Mouse (Mus musculus) lung, embryonic 15.5 days (tissue): ENCODE measurements around the gene Btn1a1. TPM values are rescaled to one million over a fixed set of nuclear protein-coding genes. Genes with fewer than 3 reads are reported as not detected.

Experiments
- ATAC-seq: fragments of 200-750 bp; cut with Nextera tagmentation; 2 replicates; pipeline ENCODE4 v1.8.0; 2017; ENCODE audit warnings: moderate number of reproducible peaks, borderline replicate concordance; ENCODE audit not compliant: low FRiP score, low TSS enrichment; ENCODE audit errors: extremely low read depth
- H3K27ac ChIP-seq: fragments of 300-500 bp; sonication (generic); 2 replicates; pipeline ENCODE4 v1.5.1; 2015; ENCODE audit warnings: moderate library complexity, mild to moderate bottlenecking, inconsistent platforms
- H3K27me3 ChIP-seq: fragments of 300-500 bp; sonication (generic); 2 replicates; pipeline ENCODE4 v1.6.1; 2015; ENCODE audit warnings: inconsistent platforms
- H3K36me3 ChIP-seq: fragments of 300-500 bp; sonication (generic); 2 replicates; pipeline ENCODE4 v1.6.1; 2015; ENCODE audit warnings: inconsistent platforms
- H3K4me1 ChIP-seq: fragments of 300-500 bp; sonication (generic); 2 replicates; pipeline ENCODE4 v1.6.1; 2015; ENCODE audit warnings: inconsistent platforms
- H3K4me2 ChIP-seq: fragments of 300-500 bp; sonication (generic); 2 replicates; pipeline ENCODE4 v1.6.1; 2015; ENCODE audit warnings: inconsistent platforms, mild to moderate bottlenecking, moderate library complexity
- H3K4me3 ChIP-seq: fragments of 300-500 bp; sonication (generic); 2 replicates; pipeline ENCODE4 v1.5.1; 2015; ENCODE audit warnings: mild to moderate bottlenecking, inconsistent platforms
- H3K9ac ChIP-seq: fragments of 300-500 bp; sonication (generic); 2 replicates; pipeline ENCODE4 v1.6.1; 2015; ENCODE audit warnings: inconsistent platforms
- H3K9me3 ChIP-seq: fragments of 300-500 bp; sonication (generic); 2 replicates; pipeline ENCODE4 v1.6.1; 2016; ENCODE audit warnings: inconsistent platforms
- WGBS: fragments of 180-500 bp; shearing (Covaris S2); methylation state at CpG from one replicate; pipeline ENCODE4 v1.1.7; 2015; 5-methylcytosine and 5-hydroxymethylcytosine counted together
- polyA plus RNA-seq: library from polyadenylated mRNA; unstranded; fragments of >200 nt; fragmentation: Nextera tagmentation; extraction: Ambion mirVana; gene quantifications from 2 replicates; pipeline ENCODE4 v1.2.1, GENCODE M21; 2015

Gene Btn1a1
- polyA plus RNA-seq, 1 experiment from 2014 or later = 0.14 TPM

GRCm38 (mm10) chr13:23426922-23427321 lies 38.8 kb downstream of the Btn1a1 start:
- 22% methylated on average over 14 of the region's 14 CpGs for WGBS
- H3K4me3 ChIP-seq = no peak overlapping the region
- no peak for ATAC-seq
- H3K4me2 ChIP-seq = no peak overlapping the region; the same call in 1 of the 2 replicates
- H3K4me1 ChIP-seq = peaks cover 37% of the 10 kb centered on the region
- H3K27me3 ChIP-seq = no peaks in the 10 kb centered on the region
- H3K9ac ChIP-seq = no peak overlapping the region
- H3K27ac ChIP-seq = no peak overlapping the region
- H3K36me3 ChIP-seq = peaks cover 5% of the 10 kb centered on the region
- H3K9me3 ChIP-seq = no peaks in the 10 kb centered on the region

- peaks cover 11% of the 10 kb centered on the region for H3K36me3 ChIP-seq
- no peak overlapping the region for H3K27ac ChIP-seq
- H3K4me3 ChIP-seq = no peak overlapping the region
- no peak overlapping the region; the same call in 1 of the 2 replicates for H3K4me2 ChIP-seq
- no peak overlapping the region for H3K9ac ChIP-seq
- ATAC-seq = no peak
- H3K27me3 ChIP-seq = no peaks in the 10 kb centered on the region
- H3K4me1 ChIP-seq = peaks cover 37% of the 10 kb centered on the region
- no peaks in the 10 kb centered on the region for H3K9me3 ChIP-seq
- 21% methylated on average over 8 of the region's 8 CpGs for WGBS
These were observed 39.4 kb downstream of the Btn1a1 start for GRCm38 (mm10) chr13:23426335-23426734.

- WGBS = 3% methylated on average over 9 of the region's 9 CpGs
- ATAC-seq = no peak
These were observed 40.2 kb downstream of the Btn1a1 start for GRCm38 (mm10) chr13:23425505-23425904.

GRCm38 (mm10) chr13:23424494-23425325 lies 41.0 kb downstream of the Btn1a1 start:
- WGBS = 2% methylated on average over 25 of the region's 25 CpGs
- Histone ChIP-seq H3K9me3 (no peaks in the 10 kb centered on the region), H3K27me3 (no peaks in the 10 kb centered on the region), H3K4me3 (peak overlapping the region; percentile 98), H3K27ac (peak overlapping the region; percentile 59), H3K36me3 (peaks cover 27% of the 10 kb centered on the region), H3K9ac (peak overlapping the region; percentile 16; the same call in 1 of the 2 replicates), H3K4me2 (peak overlapping the region; percentile 80), H3K4me1 (peaks cover 36% of the 10 kb centered on the region)
- peak; percentile 84; the same call in 1 of the 2 replicates for ATAC-seq

More at GRCm38 (mm10) chr13:23425505-23425904, 40.2 kb downstream of the Btn1a1 start:
- H3K4me1 ChIP-seq = peaks cover 37% of the 10 kb centered on the region
- no peak overlapping the region for H3K9ac ChIP-seq
- peak overlapping the region; percentile 80; the same call in 1 of the 2 replicates for H3K4me2 ChIP-seq
- no peak overlapping the region for H3K27ac ChIP-seq
- no peaks in the 10 kb centered on the region for H3K27me3 ChIP-seq
- no peak overlapping the region for H3K4me3 ChIP-seq
- peaks cover 19% of the 10 kb centered on the region for H3K36me3 ChIP-seq
- H3K9me3 ChIP-seq = no peaks in the 10 kb centered on the region

GRCm38 (mm10) chr13:23424052-23424380 lies 41.7 kb downstream of the Btn1a1 start:
- Histone ChIP-seq H3K9me3 (no peaks in the 10 kb centered on the region), H3K9ac (peak overlapping the region; percentile 46), H3K36me3 (peaks cover 32% of the 10 kb centered on the region), H3K27ac (peak overlapping the region; percentile 88), H3K4me3 (peak overlapping the region; percentile 98), H3K27me3 (no peaks in the 10 kb centered on the region), H3K4me2 (peak overlapping the region; percentile 80), H3K4me1 (peaks cover 30% of the 10 kb centered on the region)
- ATAC-seq = no peak
- WGBS = under 1% methylated on average over 7 of the region's 7 CpGs

GRCm38 (mm10) chr13:23423286-23424051 lies 42.2 kb downstream of the Btn1a1 start, which contains the start of gene Abt1:
Abt1 (minus strand) TSS chr13:23423866.
- Histone ChIP-seq H3K27ac (peak within 1 kb of the TSS; percentile 88), H3K9me3 (no peaks in the 10 kb centered on the region), H3K4me3 (peak within 1 kb of the TSS; percentile 98), H3K9ac (peak within 1 kb of the TSS; percentile 83), H3K27me3 (no peaks in the 10 kb centered on the region), H3K4me2 (peak within 1 kb of the TSS; percentile 80), H3K36me3 (peaks cover 35% of the 10 kb centered on the region), H3K4me1 (peaks cover 30% of the 10 kb centered on the region)
- peak; percentile 89 for ATAC-seq
- under 1% methylated on average over 48 of the region's 48 CpGs for WGBS

GRCm38 (mm10) chr13:23422351-23422750 lies 43.4 kb downstream of the Btn1a1 start:
- H3K36me3 ChIP-seq = peaks cover 36% of the 10 kb centered on the region
- WGBS = 90% methylated on average over 16 of the region's 16 CpGs
- ATAC-seq = no peak
- peak overlapping the region; percentile 98; the same call in 1 of the 2 replicates for H3K4me3 ChIP-seq
- H3K27me3 ChIP-seq = no peaks in the 10 kb centered on the region
- no peak overlapping the region for H3K9ac ChIP-seq
- H3K4me1 ChIP-seq = peaks cover 26% of the 10 kb centered on the region
- H3K9me3 ChIP-seq = no peaks in the 10 kb centered on the region
- no peak overlapping the region for H3K27ac ChIP-seq
- H3K4me2 ChIP-seq = peak overlapping the region; percentile 80; the same call in 1 of the 2 replicates

- 2% methylated on average over 28 of the region's 28 CpGs for WGBS
- H3K4me1 ChIP-seq = peaks cover 16% of the 10 kb centered on the region
- 0 out of 2 replicates have a peak, but pooled peaks cover 13% of the 10 kb centered on the region for H3K27me3 ChIP-seq
- no peaks in the 10 kb centered on the region for H3K9me3 ChIP-seq
- 0 out of 2 replicates have a peak, but pooled peaks cover 2% of the 10 kb centered on the region for H3K36me3 ChIP-seq
- H3K27ac ChIP-seq = no peak overlapping the region
- H3K4me3 ChIP-seq = peak overlapping the region; percentile 37
- H3K4me2 ChIP-seq = peak overlapping the region; percentile 65
- ATAC-seq = no peak
- H3K9ac ChIP-seq = no peak overlapping the region
These were observed 52.8 kb downstream of the Btn1a1 start for GRCm38 (mm10) chr13:23412630-23413521.

- Histone ChIP-seq H3K9me3 (no peaks in the 10 kb centered on the region), H3K4me1 (peaks cover 16% of the 10 kb centered on the region), H3K9ac (0 out of 2 replicates have a peak overlapping the region, but pooled peaks have one; percentile 27), H3K27ac (no peak overlapping the region), H3K4me3 (peak overlapping the region; percentile 37), H3K36me3 (0 out of 2 replicates have a peak, but pooled peaks cover 2% of the 10 kb centered on the region), H3K27me3 (0 out of 2 replicates have a peak, but pooled peaks cover 13% of the 10 kb centered on the region), H3K4me2 (peak overlapping the region; percentile 65)
- under 1% methylated on average over 20 of the region's 20 CpGs for WGBS
- ATAC-seq = no peak
These were observed 53.5 kb downstream of the Btn1a1 start for GRCm38 (mm10) chr13:23412211-23412629.

- Histone ChIP-seq H3K9ac (0 out of 2 replicates have a peak overlapping the region, but pooled peaks have one; percentile 27), H3K27me3 (peaks cover 13% of the 10 kb centered on the region; the same call in 1 of the 2 replicates), H3K4me2 (peak overlapping the region; percentile 65), H3K4me1 (peaks cover 16% of the 10 kb centered on the region), H3K9me3 (no peaks in the 10 kb centered on the region), H3K4me3 (peak overlapping the region; percentile 37), H3K27ac (no peak overlapping the region), H3K36me3 (no peaks in the 10 kb centered on the region)
- ATAC-seq = no peak
- WGBS = 5% methylated on average over 29 of the region's 29 CpGs
These were observed 54.1 kb downstream of the Btn1a1 start for GRCm38 (mm10) chr13:23411311-23412210.
